Mouse (Mus musculus) small intestine, adult 2 months (tissue): ENCODE results near the gene Rhbg.

Experiments
- CTCF ChIP-seq: fragments of 200-500 bp; IDR thresholded peaks from 2 replicates; pipeline ENCODE4 v1.5.1; 2012; ENCODE audit warnings: low read depth, mild to moderate bottlenecking, control low read depth, inconsistent platforms, low read length, moderate library complexity, mixed read lengths; ENCODE audit not compliant: insufficient replicate concordance, insufficient read length; ENCODE audit errors: extremely low read depth
- POLR2A ChIP-seq: fragments of 200-500 bp; IDR thresholded peaks from 2 replicates; pipeline ENCODE4 v1.6.1; 2012; ENCODE audit warnings: low read depth, mild to moderate bottlenecking, control low read depth, inconsistent platforms, low read length, moderate library complexity

- TF ChIP-seq CTCF (no peak), POLR2A (no peak)
Observed at GRCm38 (mm10) chr3:88271859-88272258, 17.4 kb upstream of the Rhbg start.
